Mouse (Mus musculus): ENCODE data around the gene Tmem132d. TPM values are rescaled to one million over a fixed set of nuclear protein-coding genes. Genes with fewer than 3 reads are reported as not detected.

Gene Tmem132d
- polyA plus RNA-seq (2014; fragmentation: Nextera tagmentation; extraction: Ambion mirVana) = 0.39 and 0.56 TPM in 2 replicates

- DNase-seq (ENCODE audit: low spot score) = peak; percentile 33
- Histone ChIP-seq H3K4me1 (ENCODE audit: control insufficient read depth, insufficient read depth, low read length) (no peaks in the 10 kb centered on the region), H3K27ac (replicated peaks; ENCODE audit: low read depth, low read length) (no peak within 1 kb of the TSS), H3K4me2 (ENCODE audit: low read depth, low read length) (peak within 1 kb of the TSS; percentile 90), H3K27me3 (ENCODE audit: control insufficient read depth, insufficient read depth, low read length) (peaks cover 40% of the 10 kb centered on the region), H3K9me3 (replicated peaks; ENCODE audit: control insufficient read depth, low read length) (no peaks in the 10 kb centered on the region), H3K4me3 (ENCODE audit: low read depth, low read length) (peak within 1 kb of the TSS; percentile 48), H3K9ac (replicated peaks; ENCODE audit: low read length) (peak within 1 kb of the TSS; percentile 41), H3K36me3 (replicated peaks; ENCODE audit: control insufficient read depth, insufficient read depth, low read depth, low read length) (no peaks in the 10 kb centered on the region)
- WGBS = under 1% methylated on average over 33 of the region's 40 CpGs
- peak; percentile 59; the same call in 1 of the 2 replicates for ATAC-seq (replicated peaks; ENCODE audit: insufficient number of reproducible peaks, low FRiP score, low TSS enrichment, low read depth)
Observed at GRCm38 (mm10) chr5:128432916-128433315, at the start of gene Tmem132d. Gene Tmem132d (minus strand): TSS chr5:128433077.

- H3K9ac ChIP-seq (replicated peaks; ENCODE audit: low read length) = no peak overlapping the region
- no peaks in the 10 kb centered on the region for H3K4me1 ChIP-seq (ENCODE audit: control insufficient read depth, insufficient read depth, low read length)
- H3K4me3 ChIP-seq (ENCODE audit: low read depth, low read length) = no peak overlapping the region
- H3K27ac ChIP-seq (replicated peaks; ENCODE audit: low read depth, low read length) = no peak overlapping the region
- H3K36me3 ChIP-seq (replicated peaks; ENCODE audit: control insufficient read depth, insufficient read depth, low read depth, low read length) = no peaks in the 10 kb centered on the region
- peaks cover 12% of the 10 kb centered on the region for H3K27me3 ChIP-seq (ENCODE audit: control insufficient read depth, insufficient read depth, low read length)
- no peak overlapping the region for H3K4me2 ChIP-seq (ENCODE audit: low read depth, low read length)
- ATAC-seq (replicated peaks; ENCODE audit: insufficient number of reproducible peaks, low FRiP score, low TSS enrichment, low read depth) = no peak
- H3K9me3 ChIP-seq (replicated peaks; ENCODE audit: control insufficient read depth, low read length) = no peaks in the 10 kb centered on the region
- WGBS = 83% methylated on average over 6 of the region's 6 CpGs
- no peak for DNase-seq (ENCODE audit: low spot score)
Observed at GRCm38 (mm10) chr5:128480816-128481215, 47.9 kb upstream of the Tmem132d start.

GRCm38 (mm10) chr5:128475372-128475771, 42.5 kb upstream of the Tmem132d start:
- ATAC-seq (replicated peaks; ENCODE audit: insufficient number of reproducible peaks, low FRiP score, low TSS enrichment, low read depth) (no peak), DNase-seq (ENCODE audit: low spot score) (no peak)
- no peak overlapping the region for H3K27ac ChIP-seq (replicated peaks; ENCODE audit: low read depth, low read length)
- no peaks in the 10 kb centered on the region for H3K9me3 ChIP-seq (replicated peaks; ENCODE audit: control insufficient read depth, low read length)
- no peaks in the 10 kb centered on the region for H3K36me3 ChIP-seq (replicated peaks; ENCODE audit: control insufficient read depth, insufficient read depth, low read depth, low read length)
- no peak overlapping the region for H3K9ac ChIP-seq (replicated peaks; ENCODE audit: low read length)
- WGBS = 75% methylated on average over 8 of the region's 8 CpGs
- no peaks in the 10 kb centered on the region for H3K27me3 ChIP-seq (ENCODE audit: control insufficient read depth, insufficient read depth, low read length)
- H3K4me3 ChIP-seq (ENCODE audit: low read depth, low read length) = no peak overlapping the region
- no peak overlapping the region for H3K4me2 ChIP-seq (ENCODE audit: low read depth, low read length)
- H3K4me1 ChIP-seq (ENCODE audit: control insufficient read depth, insufficient read depth, low read length) = no peaks in the 10 kb centered on the region

GRCm38 (mm10) chr5:128469812-128470211, 36.9 kb upstream of the Tmem132d start:
- no peak overlapping the region for H3K9ac ChIP-seq (replicated peaks; ENCODE audit: low read length)
- H3K4me2 ChIP-seq (ENCODE audit: low read depth, low read length) = no peak overlapping the region
- ATAC-seq (replicated peaks; ENCODE audit: insufficient number of reproducible peaks, low FRiP score, low TSS enrichment, low read depth) = no peak
- H3K36me3 ChIP-seq (replicated peaks; ENCODE audit: control insufficient read depth, insufficient read depth, low read depth, low read length) = no peaks in the 10 kb centered on the region
- WGBS = 79% methylated on average over 14 of the region's 14 CpGs
- DNase-seq (ENCODE audit: low spot score) = no peak
- H3K9me3 ChIP-seq (replicated peaks; ENCODE audit: control insufficient read depth, low read length) = no peaks in the 10 kb centered on the region
- H3K4me3 ChIP-seq (ENCODE audit: low read depth, low read length) = no peak overlapping the region
- H3K27ac ChIP-seq (replicated peaks; ENCODE audit: low read depth, low read length) = no peak overlapping the region
- H3K4me1 ChIP-seq (ENCODE audit: control insufficient read depth, insufficient read depth, low read length) = no peaks in the 10 kb centered on the region
- H3K27me3 ChIP-seq (ENCODE audit: control insufficient read depth, insufficient read depth, low read length) = no peaks in the 10 kb centered on the region

- DNase-seq (ENCODE audit: low spot score) = peak; percentile 35
- ATAC-seq (replicated peaks; ENCODE audit: insufficient number of reproducible peaks, low FRiP score, low TSS enrichment, low read depth) = no peak
- 12% methylated on average over 9 of the region's 9 CpGs for WGBS
- no peak overlapping the region for H3K9ac ChIP-seq (replicated peaks; ENCODE audit: low read length)
- no peak overlapping the region for H3K4me3 ChIP-seq (ENCODE audit: low read depth, low read length)
- no peaks in the 10 kb centered on the region for H3K36me3 ChIP-seq (replicated peaks; ENCODE audit: control insufficient read depth, insufficient read depth, low read depth, low read length)
- H3K27ac ChIP-seq (replicated peaks; ENCODE audit: low read depth, low read length) = no peak overlapping the region
- H3K4me2 ChIP-seq (ENCODE audit: low read depth, low read length) = no peak overlapping the region
- peaks cover 4% of the 10 kb centered on the region; the same call in 1 of the 2 replicates for H3K4me1 ChIP-seq (ENCODE audit: control insufficient read depth, insufficient read depth, low read length)
- H3K27me3 ChIP-seq (ENCODE audit: control insufficient read depth, insufficient read depth, low read length) = no peaks in the 10 kb centered on the region
- H3K9me3 ChIP-seq (replicated peaks; ENCODE audit: control insufficient read depth, low read length) = no peaks in the 10 kb centered on the region
Observed at GRCm38 (mm10) chr5:128464514-128464913, 31.6 kb upstream of the Tmem132d start.

DNA sequence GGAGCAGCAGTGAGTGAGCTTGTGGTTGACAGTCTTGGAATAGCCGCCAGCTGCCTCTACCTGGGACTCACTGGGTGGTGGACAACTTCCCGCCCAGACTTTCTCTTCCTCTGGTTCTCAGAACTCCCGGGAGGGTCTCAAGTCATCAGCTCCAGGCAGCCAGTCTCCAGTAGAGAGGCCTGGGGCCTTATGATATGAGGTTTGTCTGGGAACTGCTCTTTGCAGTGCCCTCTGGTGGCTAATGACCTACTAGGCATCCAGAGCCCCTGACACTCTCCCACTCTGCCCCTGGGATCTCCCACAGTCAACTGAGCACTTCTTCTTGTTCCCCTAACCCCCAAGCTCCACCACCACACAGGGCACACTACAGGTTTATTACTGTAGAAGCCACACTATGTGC, 27.7 kb upstream of the Tmem132d start:
- Histone ChIP-seq H3K9me3 (replicated peaks; ENCODE audit: control insufficient read depth, low read length) (no peaks in the 10 kb centered on the region), H3K4me1 (ENCODE audit: control insufficient read depth, insufficient read depth, low read length) (peaks cover 4% of the 10 kb centered on the region; the same call in 1 of the 2 replicates), H3K4me3 (ENCODE audit: low read depth, low read length) (no peak overlapping the region), H3K4me2 (ENCODE audit: low read depth, low read length) (no peak overlapping the region), H3K9ac (replicated peaks; ENCODE audit: low read length) (no peak overlapping the region), H3K27ac (replicated peaks; ENCODE audit: low read depth, low read length) (no peak overlapping the region), H3K36me3 (replicated peaks; ENCODE audit: control insufficient read depth, insufficient read depth, low read depth, low read length) (no peaks in the 10 kb centered on the region), H3K27me3 (ENCODE audit: control insufficient read depth, insufficient read depth, low read length) (no peaks in the 10 kb centered on the region)
- ATAC-seq (replicated peaks; ENCODE audit: insufficient number of reproducible peaks, low FRiP score, low TSS enrichment, low read depth) (0 out of 2 replicates have a peak, but pooled peaks have one; percentile 39), DNase-seq (ENCODE audit: low spot score) (peak; percentile 26)
- 31% methylated on average over 3 of the region's 3 CpGs for WGBS

DNA sequence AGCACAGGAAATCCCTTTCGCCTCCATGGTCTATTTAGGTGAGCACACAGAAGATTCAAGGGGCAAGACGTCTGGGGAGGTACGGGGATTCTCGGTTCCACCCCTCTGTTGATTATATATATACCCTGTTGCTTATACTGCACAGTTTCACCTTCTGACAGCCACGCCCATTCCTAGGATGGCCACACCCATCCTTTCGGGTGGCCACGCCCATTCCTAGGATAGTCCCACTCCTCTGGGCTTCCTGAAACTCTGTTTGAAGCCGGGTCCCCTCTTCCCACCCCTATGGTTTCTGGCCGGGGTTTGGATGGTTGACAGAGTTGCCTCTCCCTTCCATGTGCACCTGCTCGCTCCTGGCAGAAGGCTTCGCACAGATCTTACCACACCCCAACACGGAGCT, 22.9 kb upstream of the Tmem132d start:
- H3K27ac ChIP-seq (replicated peaks; ENCODE audit: low read depth, low read length) = no peak overlapping the region
- H3K36me3 ChIP-seq (replicated peaks; ENCODE audit: control insufficient read depth, insufficient read depth, low read depth, low read length) = no peaks in the 10 kb centered on the region
- no peak for ATAC-seq (replicated peaks; ENCODE audit: insufficient number of reproducible peaks, low FRiP score, low TSS enrichment, low read depth)
- H3K9ac ChIP-seq (replicated peaks; ENCODE audit: low read length) = no peak overlapping the region
- no peak overlapping the region for H3K4me2 ChIP-seq (ENCODE audit: low read depth, low read length)
- H3K27me3 ChIP-seq (ENCODE audit: control insufficient read depth, insufficient read depth, low read length) = no peaks in the 10 kb centered on the region
- no peak for DNase-seq (ENCODE audit: low spot score)
- H3K4me3 ChIP-seq (ENCODE audit: low read depth, low read length) = no peak overlapping the region
- no peaks in the 10 kb centered on the region for H3K4me1 ChIP-seq (ENCODE audit: control insufficient read depth, insufficient read depth, low read length)
- H3K9me3 ChIP-seq (replicated peaks; ENCODE audit: control insufficient read depth, low read length) = no peaks in the 10 kb centered on the region
- 77% methylated on average over 12 of the region's 12 CpGs for WGBS

DNA sequence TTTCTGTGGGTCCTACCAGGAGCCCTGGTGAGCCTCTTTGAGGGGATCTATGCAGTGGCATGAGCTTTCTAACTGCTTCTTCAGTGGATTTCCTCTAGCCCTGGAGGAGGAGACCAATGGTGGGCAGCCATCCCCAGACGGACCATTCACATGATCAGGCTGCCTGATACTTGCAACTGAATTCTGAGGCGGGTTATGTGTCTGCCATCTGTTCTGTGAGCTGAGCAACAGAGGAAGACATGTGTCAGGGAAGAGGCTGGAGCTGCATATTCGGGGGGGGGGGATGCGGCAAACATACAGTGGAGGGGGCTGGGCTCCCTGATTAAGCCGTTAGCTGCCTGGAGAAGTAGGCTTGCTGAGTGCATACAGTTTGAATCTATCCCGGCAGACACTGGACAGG, 19.3 kb upstream of the Tmem132d start:
- Histone ChIP-seq H3K36me3 (replicated peaks; ENCODE audit: control insufficient read depth, insufficient read depth, low read depth, low read length) (no peaks in the 10 kb centered on the region), H3K4me2 (ENCODE audit: low read depth, low read length) (no peak overlapping the region), H3K27me3 (ENCODE audit: control insufficient read depth, insufficient read depth, low read length) (no peaks in the 10 kb centered on the region), H3K9me3 (replicated peaks; ENCODE audit: control insufficient read depth, low read length) (no peaks in the 10 kb centered on the region), H3K27ac (replicated peaks; ENCODE audit: low read depth, low read length) (no peak overlapping the region), H3K4me3 (ENCODE audit: low read depth, low read length) (no peak overlapping the region), H3K4me1 (ENCODE audit: control insufficient read depth, insufficient read depth, low read length) (no peaks in the 10 kb centered on the region), H3K9ac (replicated peaks; ENCODE audit: low read length) (no peak overlapping the region)
- no peak for ATAC-seq (replicated peaks; ENCODE audit: insufficient number of reproducible peaks, low FRiP score, low TSS enrichment, low read depth)
- DNase-seq (ENCODE audit: low spot score) = no peak
- WGBS = 25% methylated on average over 6 of the region's 6 CpGs
